Mouse (Mus musculus): ENCODE results near the gene Vkorc1l1.

Vkorc1l1 gene

GRCm38 (mm10) chr5:129942073-129942939 lies 536 bp downstream of the Vkorc1l1 start:
- DNase-seq (ENCODE audit: extremely low read depth, low read depth) = peak; percentile 46

DNA sequence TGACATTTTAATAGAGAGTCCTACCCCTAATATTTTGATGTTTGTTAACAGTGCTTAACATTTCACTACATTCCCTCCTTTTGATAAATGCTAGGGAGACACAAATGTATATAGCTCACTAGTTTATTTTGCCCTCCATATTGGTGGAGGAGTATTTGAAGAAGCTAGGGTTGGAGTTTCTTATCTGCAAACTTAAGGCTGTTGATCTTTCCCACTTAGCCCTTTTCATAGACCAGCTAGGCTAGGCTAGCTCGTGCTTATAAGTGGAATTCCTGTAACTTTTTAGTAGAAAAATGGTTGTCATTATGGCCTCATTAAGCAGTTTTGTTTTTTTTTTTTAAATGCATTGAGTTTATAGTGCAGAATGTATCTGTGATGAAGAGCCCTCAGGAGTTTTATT lies 1.6 kb downstream of the Vkorc1l1 start:
- DNase-seq (ENCODE audit: extremely low read depth, low read depth) = no peak

GRCm38 (mm10) chr5:129947528-129948033 lies 5.8 kb downstream of the Vkorc1l1 start:
- DNase-seq (ENCODE audit: extremely low read depth, low read depth) = peak; percentile 26

- DNase-seq (ENCODE audit: extremely low read depth, low read depth) = peak; percentile 26
Measured at GRCm38 (mm10) chr5:129952143-129952542, 10.4 kb downstream of the Vkorc1l1 start.

DNA sequence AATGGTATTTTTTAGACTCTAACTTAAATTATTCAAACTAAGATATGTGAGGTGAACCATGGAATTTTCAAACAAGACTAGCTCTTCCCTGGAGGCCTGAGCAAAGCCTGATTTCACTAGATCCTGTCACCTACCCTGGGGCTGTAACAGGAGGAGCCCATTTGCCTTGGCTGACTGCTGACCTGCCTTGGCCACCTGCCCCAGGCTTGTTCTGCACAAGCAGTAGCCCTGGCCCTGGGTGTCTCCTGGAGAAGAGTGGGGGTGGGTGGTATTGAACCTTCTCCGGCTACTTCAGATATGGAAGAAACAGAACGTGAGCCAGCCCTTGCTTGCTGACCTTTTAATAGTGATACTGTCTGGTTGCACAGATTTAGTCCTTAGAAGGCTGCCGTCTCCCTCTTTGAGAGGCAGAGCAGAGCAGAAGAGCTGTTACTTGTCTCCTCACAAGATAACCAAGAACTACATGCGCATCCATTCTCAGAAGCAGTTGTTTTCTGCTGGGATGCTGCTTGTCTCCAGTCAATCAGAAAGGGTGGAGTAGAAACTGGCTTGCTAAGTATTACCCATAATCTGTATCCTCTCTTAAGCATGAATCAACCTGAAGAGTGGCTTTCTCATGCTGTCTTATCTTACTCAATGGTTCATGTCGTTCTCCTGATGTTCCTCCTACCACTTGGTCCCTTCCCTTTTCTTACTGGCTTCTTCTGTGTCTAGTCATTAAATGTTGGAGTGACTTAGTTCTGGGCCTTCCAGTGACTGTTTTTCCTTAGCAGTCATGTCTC lies 12.9 kb downstream of the Vkorc1l1 start:
- DNase-seq (ENCODE audit: extremely low read depth, low read depth) = peak; percentile 67

DNA sequence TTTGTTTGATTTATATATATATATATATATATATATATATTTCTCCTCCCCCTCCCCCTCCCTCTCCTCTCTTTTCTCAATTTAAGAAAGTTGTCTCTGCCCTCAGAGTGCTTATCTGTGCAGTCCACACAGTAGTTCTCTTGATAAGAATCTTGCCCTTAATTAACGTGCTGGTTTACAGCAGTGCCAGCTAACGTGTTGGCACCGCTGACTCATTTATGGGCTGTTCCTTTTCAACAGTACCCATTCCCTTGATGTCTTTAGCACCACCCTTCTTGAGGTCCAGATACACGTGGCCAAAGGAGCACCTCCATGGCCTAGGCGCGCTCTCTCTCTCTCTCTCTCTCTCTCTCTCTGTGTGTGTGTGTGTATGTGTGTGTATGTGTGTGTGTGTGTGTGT lies 14.0 kb downstream of the Vkorc1l1 start:
- DNase-seq (ENCODE audit: extremely low read depth, low read depth) = peak; percentile 20

GRCm38 (mm10) chr5:129963224-129963623 lies 21.5 kb downstream of the Vkorc1l1 start:
- no peak for DNase-seq (ENCODE audit: extremely low read depth, low read depth)

DNA sequence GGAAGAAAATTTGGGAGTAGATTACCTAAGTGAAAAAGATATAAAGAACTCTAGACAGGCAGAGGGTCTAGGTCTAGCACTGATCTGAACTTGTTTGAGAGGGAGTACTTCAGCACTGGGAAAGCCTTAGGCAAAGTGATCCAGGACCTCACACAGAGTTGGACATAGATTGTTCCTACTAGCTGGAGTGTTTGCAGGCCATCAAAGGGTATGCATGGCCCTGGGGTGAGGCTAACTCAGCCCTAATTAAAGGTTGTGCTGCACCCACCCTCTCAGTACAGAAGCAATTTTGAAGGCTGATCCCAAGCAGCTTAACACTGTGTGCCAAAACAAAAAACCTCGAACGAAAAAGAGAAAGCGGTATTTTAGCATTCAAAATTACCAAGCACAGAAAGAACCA lies 24.7 kb downstream of the Vkorc1l1 start:
- DNase-seq (ENCODE audit: extremely low read depth, low read depth) = no peak

- no peak for DNase-seq (ENCODE audit: extremely low read depth, low read depth)
Measured at GRCm38 (mm10) chr5:129968417-129968816, 26.6 kb downstream of the Vkorc1l1 start.

DNA sequence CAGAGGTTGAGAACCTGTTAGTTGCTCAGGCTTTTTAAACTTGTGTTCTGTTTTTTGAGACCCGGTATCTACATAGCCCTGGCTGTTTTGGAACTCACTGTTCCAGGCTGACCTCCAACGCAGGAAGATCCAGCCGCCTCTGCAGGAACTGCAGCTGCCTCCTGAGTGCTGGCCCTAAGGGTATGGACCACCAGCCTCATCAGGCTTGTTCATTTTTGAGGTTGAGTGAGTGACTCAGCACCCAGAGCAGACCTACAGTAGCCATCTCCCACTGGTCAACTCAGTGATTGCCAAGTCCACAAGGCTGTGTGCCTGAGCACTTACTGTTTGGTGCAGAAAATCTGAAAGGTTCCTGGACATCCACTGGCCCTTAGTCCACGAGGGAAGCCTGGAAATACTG lies 29.7 kb downstream of the Vkorc1l1 start:
- no peak for DNase-seq (ENCODE audit: extremely low read depth, low read depth)

DNA sequence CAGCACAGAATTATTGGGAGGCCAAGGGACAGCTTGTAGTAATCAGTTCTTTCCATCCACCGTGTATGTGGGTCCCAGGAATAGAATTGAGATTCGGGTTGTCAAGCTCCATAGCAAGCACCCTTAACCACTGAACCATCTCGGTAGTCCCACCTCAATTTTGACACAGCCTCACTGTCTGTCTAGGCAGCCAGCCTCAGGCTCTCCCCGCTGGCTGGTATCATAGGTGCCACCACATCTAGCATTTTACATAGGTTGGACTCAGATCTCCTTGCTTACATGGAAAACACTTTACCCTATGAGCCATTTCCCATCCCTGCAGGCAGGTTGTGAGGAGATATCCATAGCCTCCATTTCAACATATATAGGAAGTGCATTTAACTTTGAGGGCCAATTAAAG lies 32.6 kb downstream of the Vkorc1l1 start:
- no peak for DNase-seq (ENCODE audit: extremely low read depth, low read depth)

GRCm38 (mm10) chr5:129974866-129975311 lies 33.1 kb downstream of the Vkorc1l1 start:
- peak; percentile 21 for DNase-seq (ENCODE audit: extremely low read depth, low read depth)

GRCm38 (mm10) chr5:129977768-129978167 lies 36.0 kb downstream of the Vkorc1l1 start:
- DNase-seq (ENCODE audit: extremely low read depth, low read depth) = no peak

DNA sequence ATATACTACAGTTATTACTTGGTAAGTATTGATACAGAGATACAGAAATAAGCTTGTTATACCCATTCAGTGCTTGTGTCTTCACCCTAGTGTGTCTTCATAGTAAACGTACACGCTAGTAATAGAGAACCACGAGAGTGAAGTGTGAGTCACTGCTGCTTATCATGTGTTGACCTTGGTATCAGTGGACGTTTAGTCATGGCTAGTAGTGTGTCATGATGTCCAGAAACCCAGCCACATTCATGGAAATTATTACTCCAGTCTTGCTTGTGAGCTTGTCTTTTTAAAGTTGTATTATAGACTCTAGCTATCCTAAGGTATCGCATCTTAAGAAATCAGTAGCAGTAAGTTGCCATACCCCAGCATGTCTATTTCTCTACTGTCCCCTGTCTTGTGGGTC lies 36.8 kb downstream of the Vkorc1l1 start:
- DNase-seq (ENCODE audit: extremely low read depth, low read depth) = no peak

DNA sequence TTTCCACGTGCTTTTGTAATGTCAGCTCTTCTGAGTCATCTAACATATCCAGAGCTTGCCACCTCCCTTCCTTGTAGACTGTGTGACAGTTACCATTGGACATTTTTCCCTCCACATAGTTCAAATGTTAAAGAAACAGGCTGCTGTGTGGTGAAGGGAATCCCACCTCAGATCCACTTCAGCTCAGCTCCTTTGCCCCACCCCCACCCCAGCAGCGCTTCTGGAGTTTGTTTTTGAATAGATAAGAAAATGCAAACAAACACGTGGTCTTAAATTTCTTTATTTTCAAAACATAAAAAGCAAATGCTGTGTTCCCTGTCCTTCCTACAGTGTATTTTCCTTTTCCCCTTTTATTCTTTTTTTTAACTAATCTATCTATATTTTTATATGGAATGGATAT lies 38.4 kb downstream of the Vkorc1l1 start:
- DNase-seq (ENCODE audit: extremely low read depth, low read depth) = no peak

DNA sequence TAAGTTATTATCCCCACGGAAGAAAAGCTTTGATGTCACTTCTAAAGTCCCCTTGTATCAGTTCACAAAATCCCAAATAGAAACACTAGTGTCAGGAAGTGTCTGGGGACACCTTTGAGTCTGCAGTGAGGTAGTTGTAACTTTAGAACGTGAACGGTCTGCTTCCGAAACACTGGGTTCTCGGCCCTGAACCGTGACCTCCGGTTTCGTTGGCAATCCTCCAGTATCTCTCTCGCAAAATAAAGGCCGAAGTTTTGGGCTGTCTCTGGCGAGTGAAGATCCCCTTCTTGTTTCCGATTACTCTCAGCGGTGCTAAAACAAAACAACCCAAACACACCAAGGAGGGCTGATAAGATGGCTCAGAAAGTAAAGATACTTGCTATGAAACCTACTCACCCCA lies 47.6 kb downstream of the Vkorc1l1 start:
- DNase-seq (ENCODE audit: extremely low read depth, low read depth) = no peak

DNA sequence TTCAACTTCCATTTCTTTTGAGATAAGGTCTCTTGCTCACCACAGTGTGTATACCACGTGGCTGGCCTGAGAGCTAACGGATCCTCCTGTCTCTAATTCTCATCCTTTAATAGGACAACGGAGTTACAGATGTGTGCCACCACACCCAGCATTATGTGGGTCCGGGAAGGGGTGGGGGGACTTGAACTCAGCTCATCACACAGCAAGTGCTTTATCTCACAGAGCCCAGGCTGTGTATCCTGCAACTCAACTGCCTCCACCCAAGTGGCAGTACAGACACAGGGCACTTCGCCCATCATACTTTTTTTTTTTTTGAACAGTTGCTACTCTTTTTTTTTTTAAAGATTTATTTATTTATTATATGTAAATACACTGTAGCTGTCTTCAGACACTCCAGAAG lies 50.1 kb downstream of the Vkorc1l1 start:
- DNase-seq (ENCODE audit: extremely low read depth, low read depth) = no peak

GRCm38 (mm10) chr5:129993374-129993773 lies 51.6 kb downstream of the Vkorc1l1 start:
- DNase-seq (ENCODE audit: extremely low read depth, low read depth) = no peak

GRCm38 (mm10) chr5:129994989-129995388 lies 53.2 kb downstream of the Vkorc1l1 start:
- DNase-seq (ENCODE audit: extremely low read depth, low read depth) = no peak

DNA sequence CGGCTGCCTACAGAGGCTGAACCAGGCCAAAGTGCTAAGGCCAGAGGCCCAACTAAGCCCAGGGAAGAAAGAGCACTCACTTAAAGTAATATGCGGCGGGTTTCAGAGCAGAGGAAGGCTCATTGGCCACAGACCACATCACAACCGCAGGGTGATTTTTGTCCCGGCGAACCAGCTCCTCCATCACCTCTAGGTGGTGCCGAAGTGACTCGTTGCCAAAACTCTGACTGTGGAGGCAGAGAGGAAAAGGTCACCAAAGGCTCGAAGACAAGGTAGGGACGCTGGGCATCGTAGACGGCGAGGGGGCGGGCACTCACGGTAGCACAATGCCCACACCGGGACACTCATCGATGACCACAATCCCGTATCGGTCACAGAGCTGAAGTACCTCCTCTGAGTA lies 55.9 kb downstream of the Vkorc1l1 start:
- no peak for DNase-seq (ENCODE audit: extremely low read depth, low read depth)

GRCm38 (mm10) chr5:129999097-129999496 lies 57.3 kb downstream of the Vkorc1l1 start:
- DNase-seq (ENCODE audit: extremely low read depth, low read depth) = no peak

GRCm38 (mm10) chr5:130000735-130001134 lies 59.0 kb downstream of the Vkorc1l1 start:
- DNase-seq (ENCODE audit: extremely low read depth, low read depth) = no peak

Measured in MEL-GATA-1-ER (cell line).